Mouse (Mus musculus) CD4-positive, CD25-positive, alpha-beta regulatory T cell, adult 2 months (primary cell): ENCODE measurements at regions not wholly inside any gene's neighbourhood (a gene's known extent, or its start where the extent isn't known, plus 50 kb on each side); places are given as distances from the start of the nearest gene placed in this dataset.
"Not testable (repeated sequence)": the region's sequence is repeated elsewhere in the genome, so short reads cannot be mapped to it uniquely, and the experiment has no call there.

ENCODE experiments used
- DNase-seq: peaks from one replicate; pipeline ENCODE4 v3.0.0-alpha.2; 2012; ENCODE audit warnings: low read depth, low spot score

GRCm38 (mm10) chr13:46032281-46032680, 67.5 kb upstream of the Atxn1 start:
- DNase-seq = no peak

DNA sequence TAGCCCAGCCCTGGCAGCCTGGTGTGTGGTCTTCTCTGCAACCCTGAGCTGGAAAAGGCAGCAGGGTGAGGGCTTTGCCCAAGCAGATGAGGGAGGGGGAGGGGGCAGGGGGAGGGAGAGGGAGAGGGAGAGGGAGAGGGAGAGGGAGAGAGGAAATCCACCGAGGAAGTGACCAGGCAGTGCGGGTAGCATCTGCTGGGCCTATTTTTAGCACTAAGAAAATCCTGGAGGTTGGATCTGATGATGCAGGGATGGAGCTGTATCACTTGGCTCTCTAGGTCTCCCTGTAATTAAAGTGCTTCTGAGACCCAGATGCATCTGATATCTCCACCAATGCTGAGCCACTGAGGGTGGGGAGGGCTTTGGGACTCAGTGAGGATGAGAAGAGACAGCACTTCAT, 61.2 kb upstream of the Atxn1 start:
- no peak for DNase-seq

GRCm38 (mm10) chr13:46023630-46024041, 58.8 kb upstream of the Atxn1 start:
- DNase-seq = no peak

DNA sequence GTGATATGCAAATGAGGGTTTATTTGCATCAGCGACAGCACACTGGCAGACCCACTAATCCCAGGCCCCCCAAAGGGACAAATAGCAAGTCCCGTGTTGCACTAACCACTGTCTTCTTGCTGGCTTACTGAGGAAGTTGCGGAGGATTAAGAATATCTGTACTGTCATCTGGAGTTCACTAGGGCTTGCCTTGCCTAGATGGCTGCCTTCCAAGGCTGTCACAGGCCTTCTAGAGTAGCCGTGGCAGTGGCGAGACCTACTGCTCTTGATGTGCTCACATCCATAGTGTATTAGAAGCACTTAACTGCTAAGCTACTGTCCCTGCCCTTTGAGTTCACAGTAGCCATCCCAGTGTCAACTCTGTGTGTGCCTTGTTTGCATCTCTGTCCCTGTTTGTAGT, 58.4 kb upstream of the Atxn1 start:
- no peak for DNase-seq

DNA sequence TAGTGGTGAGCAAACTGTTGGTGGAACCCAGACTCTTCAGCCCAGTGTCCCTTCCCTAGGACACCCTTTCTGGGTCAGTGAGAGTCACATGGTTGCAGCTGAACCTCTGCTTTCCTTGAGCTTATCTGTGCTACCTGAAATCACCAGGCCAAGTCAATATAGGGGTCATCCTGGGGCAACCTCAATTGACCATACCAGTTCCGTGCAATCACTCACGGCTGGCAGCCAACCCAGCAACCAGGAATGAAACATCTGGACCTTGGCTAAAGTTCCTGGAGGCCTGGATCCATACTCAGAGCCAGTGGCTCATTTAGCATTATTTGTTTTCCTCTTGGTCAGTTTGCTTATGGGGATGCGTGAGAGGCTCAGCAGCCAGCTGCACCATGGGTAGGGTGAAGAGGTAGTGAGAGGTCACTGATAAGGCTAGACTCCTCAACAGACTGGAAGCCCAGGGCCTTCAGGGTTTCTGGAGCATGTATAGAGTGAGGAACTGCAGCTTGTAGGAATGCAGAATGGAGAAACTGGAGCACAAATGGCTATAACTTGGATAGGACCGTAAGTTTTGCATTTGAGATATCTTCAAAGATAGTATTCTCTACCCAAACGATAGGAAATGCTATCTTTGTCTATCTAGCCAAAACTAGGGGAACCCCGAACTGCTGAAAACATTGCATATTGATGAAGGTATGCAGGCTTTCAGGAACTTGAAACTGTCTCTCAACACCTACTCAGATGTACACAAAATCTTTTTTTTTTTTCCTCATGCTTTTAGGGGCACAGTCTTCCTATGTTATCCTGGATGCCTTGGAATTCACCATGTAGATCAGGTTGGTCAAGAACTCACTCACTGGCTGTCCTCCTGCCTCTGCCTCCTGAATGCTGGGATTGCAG, 56.4 kb upstream of the Atxn1 start:
- DNase-seq = peak; percentile 41

GRCm38 (mm10) chr13:46019431-46020166, 54.8 kb upstream of the Atxn1 start:
- DNase-seq = peak; percentile 50

GRCm38 (mm10) chr13:46018903-46019430, 54.2 kb upstream of the Atxn1 start:
- DNase-seq = no peak

DNA sequence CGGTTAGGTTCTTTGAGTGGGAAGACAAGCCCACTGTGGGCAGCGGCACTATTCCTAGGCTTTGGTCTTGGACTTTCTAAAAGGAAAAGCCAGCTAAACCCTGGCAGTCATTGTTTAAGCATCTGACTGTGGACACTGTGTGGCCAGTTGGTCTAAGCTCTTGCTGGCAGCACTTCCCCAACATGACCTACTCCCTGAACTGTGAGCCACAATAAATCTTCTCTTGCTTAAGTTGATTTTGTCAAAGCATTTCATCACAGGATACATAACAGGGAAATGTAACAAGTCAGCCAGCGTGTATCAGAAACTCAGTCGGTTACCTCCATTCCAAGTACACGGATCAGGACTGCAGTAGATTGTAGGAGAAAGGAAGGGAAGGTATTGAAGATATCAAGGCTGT, 52.9 kb upstream of the Atxn1 start:
- DNase-seq = no peak

DNA sequence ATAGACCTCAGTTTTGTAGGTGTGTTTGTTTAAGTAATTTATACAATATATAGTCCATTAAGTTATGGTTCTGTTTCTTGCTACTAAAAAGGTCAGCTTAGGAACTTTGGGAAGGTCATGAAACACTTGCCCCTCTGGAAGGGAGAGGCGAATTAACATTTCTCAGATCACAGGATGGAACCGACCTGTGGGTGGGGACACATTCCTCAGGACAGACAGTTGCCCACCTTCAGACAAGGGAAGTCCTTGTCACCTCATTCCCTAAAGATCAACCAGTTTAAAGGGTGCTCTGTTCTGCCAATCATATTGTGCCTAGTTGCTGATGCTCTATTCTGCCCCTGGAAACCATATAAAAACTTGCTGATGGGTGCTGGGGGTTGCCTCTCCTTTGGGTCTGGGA, 52.2 kb upstream of the Atxn1 start:
- DNase-seq = not testable (repeated sequence)

DNA sequence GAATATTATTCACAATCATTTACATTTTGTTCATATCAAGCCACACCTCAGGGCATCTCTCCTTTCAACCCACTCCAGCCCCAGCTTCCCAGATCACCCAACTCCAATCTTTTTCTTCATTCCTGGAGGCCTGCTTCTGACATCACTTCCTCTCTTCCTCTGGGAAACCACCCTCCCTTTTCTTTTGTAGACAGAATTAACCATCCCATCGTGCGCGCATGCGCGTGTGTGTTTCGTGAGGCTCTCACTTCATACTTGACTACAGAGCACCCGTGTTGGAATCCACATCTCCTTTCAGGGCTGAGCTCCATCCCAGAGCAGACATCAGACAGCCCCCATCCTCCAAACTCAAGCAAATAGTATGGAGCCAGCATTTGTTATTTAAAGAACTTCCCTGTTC, 50.4 kb upstream of the Atxn1 start:
- DNase-seq = no peak

GRCm38 (mm10) chr13:46014637-46015036, 49.8 kb upstream of the Atxn1 start:
- no peak for DNase-seq
